Mouse (Mus musculus) kidney, embryonic 15.5 days (tissue): Measurements from ENCODE around the gene Zfp184. TPM values are rescaled to one million over a fixed set of nuclear protein-coding genes. Genes with fewer than 3 reads are reported as not detected.

Experiments used
- ATAC-seq: fragments of 200-750 bp; cut with Nextera tagmentation; replicated peaks from 2 replicates; pipeline ENCODE4 v1.8.0; 2017; ENCODE audit warnings: moderate TSS enrichment; ENCODE audit not compliant: low FRiP score
- H3K27ac ChIP-seq: fragments of 300-500 bp; sonication (generic); 2 replicates; pipeline ENCODE4 v1.5.1; 2015; ENCODE audit warnings: mild to moderate bottlenecking, inconsistent platforms
- H3K27me3 ChIP-seq: fragments of 300-500 bp; sonication (generic); 2 replicates; pipeline ENCODE4 v1.6.1; 2015; ENCODE audit warnings: inconsistent platforms
- H3K36me3 ChIP-seq: fragments of 300-500 bp; sonication (generic); 2 replicates; pipeline ENCODE4 v1.6.1; 2015; ENCODE audit warnings: inconsistent platforms
- H3K4me1 ChIP-seq: fragments of 300-500 bp; sonication (generic); 2 replicates; pipeline ENCODE4 v1.6.1; 2015; ENCODE audit warnings: inconsistent platforms
- H3K4me2 ChIP-seq: fragments of 300-500 bp; sonication (generic); 2 replicates; pipeline ENCODE4 v1.6.1; 2015; ENCODE audit warnings: moderate library complexity, mild to moderate bottlenecking, inconsistent platforms
- H3K4me3 ChIP-seq: fragments of 300-500 bp; sonication (generic); replicated peaks from 2 replicates; pipeline ENCODE4 v1.5.1; 2015; ENCODE audit warnings: mild to moderate bottlenecking, inconsistent platforms
- H3K9ac ChIP-seq: fragments of 300-500 bp; sonication (generic); 2 replicates; pipeline ENCODE4 v1.6.1; 2015; ENCODE audit warnings: mild to moderate bottlenecking, inconsistent platforms
- H3K9me3 ChIP-seq: fragments of 300-500 bp; sonication (generic); replicated peaks from 2 replicates; pipeline ENCODE4 v1.6.1; 2016; ENCODE audit warnings: inconsistent platforms
- WGBS: fragments of 180-500 bp; shearing (Covaris S2); methylation state at CpG from one replicate; pipeline ENCODE4 v1.1.7; 2015; ENCODE audit warnings: mixed read lengths; 5-methylcytosine and 5-hydroxymethylcytosine counted together
- microRNA counts: library from miRNA; unstranded; fragments of <30 nt; microRNA quantifications from one replicate; lab custom pipeline; 2016
- microRNA-seq: library from miRNA; unstranded; fragments of <30 nt; microRNA quantifications from one replicate; pipeline ENCODE4, GENCODE M21; 2016
- polyA plus RNA-seq: library from polyadenylated mRNA; unstranded; fragments of >200 nt; fragmentation: Nextera tagmentation; extraction: Ambion mirVana; gene quantifications from 2 replicates; pipeline ENCODE4 v1.2.1, GENCODE M21; 2015

The Zfp184 gene
- polyA plus RNA-seq, 1 experiment from 2014 or later, result 12.1 TPM

GRCm38 (mm10) chr13:22007121-22007510 lies 62.2 kb downstream of the Zfp184 start:
- Histone ChIP-seq H3K36me3 (no peaks in the 10 kb centered on the region), H3K27ac (no peak overlapping the region), H3K27me3 (peaks cover 96% of the 10 kb centered on the region), H3K9me3 (no peaks in the 10 kb centered on the region), H3K4me3 (peak overlapping the region; percentile 56), H3K4me1 (peaks cover 23% of the 10 kb centered on the region), H3K4me2 (peak overlapping the region; percentile 93), H3K9ac (no peak overlapping the region; the same call in 1 of the 2 replicates)
- ATAC-seq, result no peak
- WGBS, result 2% methylated on average over 18 of the region's 18 CpGs

GRCm38 (mm10) chr13:22007872-22008271 lies 63.0 kb downstream of the Zfp184 start:
- no peaks in the 10 kb centered on the region for H3K36me3 ChIP-seq

GRCm38 (mm10) chr13:22008707-22009106 lies 63.8 kb downstream of the Zfp184 start:
- 82% methylated on average over 3 of the region's 3 CpGs for WGBS
- no peak overlapping the region for H3K4me2 ChIP-seq
- H3K9me3 ChIP-seq, result no peaks in the 10 kb centered on the region
- no peak overlapping the region for H3K4me3 ChIP-seq
- H3K27me3 ChIP-seq, result peaks cover 94% of the 10 kb centered on the region
- no peak overlapping the region for H3K27ac ChIP-seq
- ATAC-seq, result no peak
- H3K4me1 ChIP-seq, result peaks cover 23% of the 10 kb centered on the region
- no peak overlapping the region for H3K9ac ChIP-seq
- no peaks in the 10 kb centered on the region for H3K36me3 ChIP-seq

More at GRCm38 (mm10) chr13:22007872-22008271, 63.0 kb downstream of the Zfp184 start:
- H3K9me3 ChIP-seq, result no peaks in the 10 kb centered on the region
- peaks cover 96% of the 10 kb centered on the region for H3K27me3 ChIP-seq
- no peak overlapping the region for H3K4me3 ChIP-seq
- no peak for ATAC-seq
- 45% methylated on average over 7 of the region's 7 CpGs for WGBS
- no peak overlapping the region for H3K4me2 ChIP-seq
- no peak overlapping the region for H3K9ac ChIP-seq
- no peak overlapping the region for H3K27ac ChIP-seq
- H3K4me1 ChIP-seq, result peaks cover 23% of the 10 kb centered on the region

- H3K27ac ChIP-seq, result no peak within 1 kb of the TSS
- H3K27me3 ChIP-seq, result peaks cover 94% of the 10 kb centered on the region
- WGBS, result 34% methylated on average over 5 of the region's 7 CpGs
- peaks cover 27% of the 10 kb centered on the region for H3K4me1 ChIP-seq
- ATAC-seq, result no peak
- no peak within 1 kb of the TSS for H3K4me2 ChIP-seq
- H3K36me3 ChIP-seq, result no peaks in the 10 kb centered on the region
- H3K4me3 ChIP-seq, result no peak within 1 kb of the TSS
- no peak within 1 kb of the TSS for H3K9ac ChIP-seq
- H3K9me3 ChIP-seq, result no peaks in the 10 kb centered on the region
Observed at GRCm38 (mm10) chr13:22009642-22010041, 64.7 kb downstream of the Zfp184 start, which contains the start of gene Prss16. TSS of gene Prss16 (minus strand) at chr13:22009742.

MicroRNAs encoded within 50 kb of the gene (microRNA counts, 519-probe panel; counts per million panel counts)
- 3,222 counts per million, percentile 86 among the panel's probes with 10 or more counts for microRNA mmu-miR-1983 (lab: Ali Mortazavi, UCI)

Small RNA genes within 50 kb of the gene (microRNA-seq; reads per million reads assigned to microRNA genes)
- 0.74 reads per million for gene Gm44456
- gene Mir1983, result 1,374 reads per million, percentile 81 among the genes with 10 or more reads in this experiment

Other genes with a start within 250 kb of the Zfp184 start
- not detected in 2 replicates for gene Olfr1359, start 247.0 kb upstream of the Zfp184 start, polyA plus RNA-seq
- gene Hist1h2bl, start 229.0 kb upstream of the Zfp184 start, polyA plus RNA-seq, result 1.6 and 4.5 TPM in 2 replicates
- gene Hist1h2ai, start 228.7 kb upstream of the Zfp184 start, polyA plus RNA-seq, result 29.5 and 35.5 TPM in 2 replicates
- 14.2 and 15.6 TPM in 2 replicates for gene Hist1h3h, start 227.4 kb upstream of the Zfp184 start, polyA plus RNA-seq
- 4.6 and 5.2 TPM in 2 replicates for gene Hist1h2bm, start 223.1 kb upstream of the Zfp184 start, polyA plus RNA-seq
- gene Hist1h4j, start 210.0 kb upstream of the Zfp184 start, polyA plus RNA-seq, result 0.91 and 1.9 TPM in 2 replicates
- 2.5 and 5.4 TPM in 2 replicates for gene Hist1h4k, start 194.6 kb upstream of the Zfp184 start, polyA plus RNA-seq
- 32.0 and 32.6 TPM in 2 replicates for gene Hist1h2ak, start 191.3 kb upstream of the Zfp184 start, polyA plus RNA-seq
- 2.2 and 6.0 TPM in 2 replicates for gene Hist1h2bn, start 191.0 kb upstream of the Zfp184 start, polyA plus RNA-seq
- gene Hist1h1b, start 164.5 kb upstream of the Zfp184 start, polyA plus RNA-seq, result 24.0 and 28.9 TPM in 2 replicates
- 134 and 151 TPM in 2 replicates for gene Hist1h3i, start 161.7 kb upstream of the Zfp184 start, polyA plus RNA-seq
- gene Hist1h2an, start 157.9 kb upstream of the Zfp184 start, polyA plus RNA-seq, result 7.2 and 7.4 TPM in 2 replicates
- gene Hist1h2bp, start 157.6 kb upstream of the Zfp184 start, polyA plus RNA-seq, result 1.8 and 3.8 TPM in 2 replicates
- 19.6 and 28.7 TPM in 2 replicates for gene Hist1h2bq, start 134.9 kb upstream of the Zfp184 start, polyA plus RNA-seq
- 1.8 and 5.5 TPM in 2 replicates for gene Hist1h2ao, start 134.6 kb upstream of the Zfp184 start, polyA plus RNA-seq
- not detected in 2 replicates for gene Hist1h4m, start 133.3 kb upstream of the Zfp184 start, polyA plus RNA-seq
- 17.2 and 18.2 TPM in 2 replicates for gene Hist1h4n, start 112.9 kb upstream of the Zfp184 start, polyA plus RNA-seq
- 3,941 and 3,959 TPM in 2 replicates for gene Hist1h2ap, start 111.6 kb upstream of the Zfp184 start, polyA plus RNA-seq
- 19.7 and 28.8 TPM in 2 replicates for gene Hist1h2br, start 111.4 kb upstream of the Zfp184 start, polyA plus RNA-seq
- gene Pom121l2, start 36.1 kb downstream of the Zfp184 start, polyA plus RNA-seq, result 0.08 and 0.17 TPM in 2 replicates
- 0.14 and 0.35 TPM in 2 replicates for gene Prss16, start 64.6 kb downstream of the Zfp184 start, polyA plus RNA-seq
- 9.8 and 11.2 TPM in 2 replicates for gene Hist1h2ah, start 90.5 kb downstream of the Zfp184 start, polyA plus RNA-seq
- 8.8 and 12.6 TPM in 2 replicates for gene Hist1h2bk, start 90.8 kb downstream of the Zfp184 start, polyA plus RNA-seq
- 30.5 and 31.4 TPM in 2 replicates for gene Hist1h4i, start 96.3 kb downstream of the Zfp184 start, polyA plus RNA-seq
- gene Hist1h2ag, start 97.8 kb downstream of the Zfp184 start, polyA plus RNA-seq, result 59.1 and 68.1 TPM in 2 replicates
- 16.8 and 19.2 TPM in 2 replicates for gene Hist1h2bj, start 98.1 kb downstream of the Zfp184 start, polyA plus RNA-seq
- gene Vmn1r188, start 139.3 kb downstream of the Zfp184 start, polyA plus RNA-seq, result not detected in 2 replicates
- not detected in 2 replicates for gene Vmn1r189, start 160.7 kb downstream of the Zfp184 start, polyA plus RNA-seq
- gene Vmn1r191, start 238.9 kb downstream of the Zfp184 start, polyA plus RNA-seq, result not detected in 2 replicates
- gene Vmn1r192, start 246.0 kb downstream of the Zfp184 start, polyA plus RNA-seq, result not detected in 2 replicates